Mouse (Mus musculus) forebrain, embryonic 10.5 days (tissue): ENCODE data around the gene Bhlhe23. TPM values are rescaled to one million over a fixed set of nuclear protein-coding genes. Genes with fewer than 3 reads are reported as not detected.
A peak's percentile ranks its signal among the peaks of the same experiment; 100 is the strongest.

ENCODE experiments used
- DNase-seq: peaks from one replicate; pipeline ENCODE4 v3.0.0-alpha.2; 2017; ENCODE audit warnings: low spot score; ENCODE audit errors: extremely low spot score
- H3K27ac ChIP-seq: fragments of 300-500 bp; sonication (generic); 2 replicates; pipeline ENCODE4 v1.5.1; 2016; ENCODE audit warnings: mild to moderate bottlenecking
- H3K27me3 ChIP-seq: fragments of 300-500 bp; sonication (generic); 2 replicates; pipeline ENCODE4 v1.6.1; 2016; ENCODE audit warnings: mild to moderate bottlenecking; ENCODE audit not compliant: poor library complexity, severe bottlenecking
- H3K36me3 ChIP-seq: fragments of 300-500 bp; sonication (generic); replicated peaks from 2 replicates; pipeline ENCODE4 v1.6.1; 2016; ENCODE audit warnings: mild to moderate bottlenecking, moderate library complexity
- H3K4me1 ChIP-seq: fragments of 300-500 bp; sonication (generic); 2 replicates; pipeline ENCODE4 v1.6.1; 2016
- H3K4me3 ChIP-seq: fragments of 300-500 bp; sonication (generic); 2 replicates; pipeline ENCODE4 v1.5.1; 2016; ENCODE audit warnings: mild to moderate bottlenecking, moderate library complexity
- H3K9me3 ChIP-seq: fragments of 300-500 bp; sonication (generic); 2 replicates; pipeline ENCODE4 v1.6.1; 2016; ENCODE audit warnings: mild to moderate bottlenecking, moderate library complexity
- WGBS: fragments of 180-500 bp; shearing (Covaris S2); methylation state at CpG from one replicate; pipeline ENCODE4 v1.1.7; 2016; 5-methylcytosine and 5-hydroxymethylcytosine counted together
- polyA plus RNA-seq: library from polyadenylated mRNA; unstranded; fragments of >200 nt; fragmentation: Nextera tagmentation; extraction: Ambion mirVana; gene quantifications from 2 replicates; pipeline ENCODE4 v1.2.1, GENCODE M21; 2016

Bhlhe23 gene
- 0.43 and 0.47 TPM in 2 replicates for polyA plus RNA-seq

DNA sequence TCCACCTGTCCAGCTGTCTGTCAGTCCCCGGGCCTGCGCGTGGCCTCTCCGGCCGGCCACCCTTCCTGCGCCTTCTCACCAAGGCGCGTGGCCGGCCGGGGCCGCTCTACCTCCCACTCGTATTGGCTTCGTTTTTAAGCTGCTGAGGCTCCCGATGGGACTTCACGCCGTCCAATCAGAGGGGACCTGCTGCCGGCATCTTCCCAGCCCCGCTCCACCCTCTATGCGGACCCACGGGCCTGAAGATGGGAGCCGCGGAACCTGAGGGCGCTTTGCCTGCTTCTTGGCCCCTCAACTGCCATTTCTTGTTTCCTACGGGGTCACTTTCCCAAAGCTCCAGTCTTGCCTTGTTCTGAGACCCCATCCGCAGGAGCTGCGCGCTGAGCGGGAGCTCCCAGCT lies at the start of gene Bhlhe23:
TSS of gene Bhlhe23 (minus strand) at position 108 of the 400 bp plus-strand sequence.
- 1% methylated on average over 28 of the region's 28 CpGs for WGBS
- H3K27ac ChIP-seq: no peak within 1 kb of the TSS

DNA sequence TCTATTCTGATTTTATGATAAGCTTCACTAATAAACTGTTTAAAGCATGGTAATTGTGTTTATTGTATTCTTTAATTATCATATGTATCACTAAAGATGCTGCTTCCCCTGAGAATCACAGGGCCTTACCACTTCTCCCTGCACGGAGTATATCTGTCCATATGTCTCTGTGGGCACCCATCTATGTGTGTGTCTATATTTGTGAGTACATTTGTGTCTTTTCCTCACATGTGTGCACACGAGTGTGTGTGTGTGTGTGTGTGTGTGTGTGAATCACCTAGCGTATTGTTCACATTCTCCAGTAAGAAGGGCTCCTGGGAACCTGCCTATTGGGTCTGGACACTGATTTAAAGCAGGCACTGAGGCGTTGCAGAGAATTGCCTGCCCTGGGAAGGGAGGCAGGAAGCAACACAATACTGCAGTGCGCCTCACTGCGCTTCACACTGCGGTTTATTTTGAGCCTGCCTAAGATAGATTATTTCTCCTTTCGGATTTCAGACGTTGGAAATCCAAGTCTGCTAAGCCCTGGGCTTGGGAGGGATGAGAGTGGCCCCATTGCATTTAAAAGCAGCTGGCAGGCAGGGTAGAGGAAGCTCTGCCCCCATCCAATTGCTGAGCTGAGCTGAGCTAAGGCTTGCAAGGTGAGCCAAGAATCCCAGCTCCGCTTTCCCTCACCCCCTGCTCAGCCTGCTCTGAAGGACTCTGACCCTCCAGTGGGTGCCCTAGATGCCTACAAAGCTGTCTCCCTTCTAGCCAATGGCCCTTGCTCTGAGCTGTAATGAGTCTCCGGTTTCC lies 48.6 kb upstream of the Bhlhe23 start:
- DNase-seq: no peak
- H3K27me3 ChIP-seq: no peaks in the 10 kb centered on the region
- H3K4me3 ChIP-seq: no peak overlapping the region
- peaks cover 17% of the 10 kb centered on the region for H3K4me1 ChIP-seq
- H3K36me3 ChIP-seq: no peaks in the 10 kb centered on the region
- H3K9me3 ChIP-seq: no peaks in the 10 kb centered on the region
- H3K27ac ChIP-seq: peak overlapping the region; percentile 51; the same call in 1 of the 2 replicates
- WGBS: 43% methylated on average over 11 of the region's 11 CpGs

More for the DNA sequence above, at the start of gene Bhlhe23:
- Histone ChIP-seq H3K9me3 (no peaks in the 10 kb centered on the region), H3K27me3 (peaks cover 97% of the 10 kb centered on the region), H3K4me1 (peaks cover 24% of the 10 kb centered on the region), H3K36me3 (no peaks in the 10 kb centered on the region), H3K4me3 (peak within 1 kb of the TSS; percentile 40)
- DNase-seq: peak; percentile 32

- WGBS: 84% methylated on average over 4 of the region's 4 CpGs
- Histone ChIP-seq H3K9me3 (no peaks in the 10 kb centered on the region), H3K36me3 (no peaks in the 10 kb centered on the region), H3K27ac (no peak overlapping the region), H3K4me3 (no peak overlapping the region), H3K27me3 (no peaks in the 10 kb centered on the region), H3K4me1 (peaks cover 17% of the 10 kb centered on the region)
- no peak for DNase-seq
These were observed 48.0 kb upstream of the Bhlhe23 start for GRCm38 (mm10) chr2:180824724-180825123.

DNA sequence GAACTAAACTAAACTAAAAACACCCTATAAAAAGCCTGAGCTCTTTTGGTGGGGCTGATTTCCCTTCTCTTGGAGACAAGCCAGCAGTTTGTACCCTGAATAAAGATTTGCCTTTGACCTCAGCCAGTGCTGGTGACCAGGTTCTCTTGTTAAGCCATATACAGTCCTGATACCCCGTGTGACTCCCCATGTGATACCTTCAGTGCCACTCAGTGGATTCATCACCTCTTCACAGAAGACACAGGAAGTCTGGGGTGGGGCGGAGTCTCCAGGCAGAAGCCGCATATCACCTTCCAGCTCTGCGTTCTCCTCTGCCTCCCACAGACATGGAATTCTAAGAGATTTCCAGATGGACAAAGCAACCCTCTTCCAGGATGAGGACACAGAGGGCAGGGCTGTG lies 47.4 kb upstream of the Bhlhe23 start:
- Histone ChIP-seq H3K27me3 (no peaks in the 10 kb centered on the region), H3K4me3 (no peak overlapping the region), H3K36me3 (no peaks in the 10 kb centered on the region), H3K4me1 (peaks cover 17% of the 10 kb centered on the region), H3K27ac (no peak overlapping the region), H3K9me3 (no peaks in the 10 kb centered on the region)
- 84% methylated on average over 4 of the region's 4 CpGs for WGBS
- DNase-seq: no peak

- H3K9me3 ChIP-seq: no peaks in the 10 kb centered on the region
- H3K27ac ChIP-seq: no peak overlapping the region
- H3K27me3 ChIP-seq: no peaks in the 10 kb centered on the region
- no peak for DNase-seq
- peaks cover 17% of the 10 kb centered on the region for H3K4me1 ChIP-seq
- WGBS: 48% methylated on average over 6 of the region's 6 CpGs
- H3K4me3 ChIP-seq: no peak overlapping the region
- H3K36me3 ChIP-seq: no peaks in the 10 kb centered on the region
These were observed 45.8 kb upstream of the Bhlhe23 start for GRCm38 (mm10) chr2:180822476-180822875.

- Histone ChIP-seq H3K27ac (no peak overlapping the region), H3K9me3 (no peaks in the 10 kb centered on the region), H3K27me3 (no peaks in the 10 kb centered on the region), H3K4me1 (peaks cover 11% of the 10 kb centered on the region), H3K36me3 (no peaks in the 10 kb centered on the region), H3K4me3 (no peak overlapping the region)
- 93% methylated on average over 2 of the region's 2 CpGs for WGBS
- DNase-seq: no peak
These were observed 42.8 kb upstream of the Bhlhe23 start for GRCm38 (mm10) chr2:180819504-180819903.

GRCm38 (mm10) chr2:180816440-180817065 lies 39.9 kb upstream of the Bhlhe23 start:
- H3K36me3 ChIP-seq: no peaks in the 10 kb centered on the region
- DNase-seq: no peak
- WGBS: 63% methylated on average over 6 of the region's 6 CpGs

DNA sequence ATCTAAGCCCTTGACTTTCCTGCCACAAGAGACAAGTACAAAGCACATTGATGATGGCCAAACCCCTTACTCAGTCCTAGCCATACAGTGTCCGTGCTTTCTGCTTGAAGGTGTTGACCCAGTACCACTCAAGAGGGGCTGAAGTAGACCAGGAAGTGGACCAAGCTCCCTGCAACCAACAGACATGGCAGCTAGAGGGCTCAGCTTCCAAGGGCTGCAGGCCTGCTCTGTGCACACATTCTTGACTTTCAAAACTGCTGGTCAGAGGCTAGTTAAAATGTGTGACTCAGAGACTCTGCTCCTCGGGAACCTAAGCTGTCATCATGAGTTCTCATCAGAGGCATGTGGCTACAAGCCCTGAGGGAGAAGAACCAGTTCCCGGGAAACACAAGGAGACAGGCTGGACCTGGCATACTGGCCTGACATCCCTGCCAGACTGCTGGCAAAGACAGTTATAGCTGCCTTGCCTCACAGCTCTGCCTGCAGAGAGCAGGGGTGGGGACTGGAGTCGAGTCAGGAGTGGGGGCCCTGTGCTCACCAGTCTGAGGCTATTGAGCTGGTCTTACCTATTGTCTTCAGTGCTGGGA lies 37.4 kb upstream of the Bhlhe23 start:
- H3K27ac ChIP-seq: no peak overlapping the region
- H3K9me3 ChIP-seq: no peaks in the 10 kb centered on the region
- WGBS: 72% methylated on average over 4 of the region's 4 CpGs
- H3K4me3 ChIP-seq: no peak overlapping the region
- no peak for DNase-seq
- H3K4me1 ChIP-seq: peaks cover 4% of the 10 kb centered on the region; the same call in 1 of the 2 replicates
- no peaks in the 10 kb centered on the region for H3K36me3 ChIP-seq
- H3K27me3 ChIP-seq: no peaks in the 10 kb centered on the region

More at GRCm38 (mm10) chr2:180816440-180817065, 39.9 kb upstream of the Bhlhe23 start:
- Histone ChIP-seq H3K9me3 (no peaks in the 10 kb centered on the region), H3K4me3 (no peak overlapping the region), H3K27ac (0 out of 2 replicates have a peak overlapping the region, but pooled peaks have one; percentile 35), H3K4me1 (peaks cover 4% of the 10 kb centered on the region; the same call in 1 of the 2 replicates), H3K27me3 (no peaks in the 10 kb centered on the region)

GRCm38 (mm10) chr2:180811002-180811401 lies 34.3 kb upstream of the Bhlhe23 start:
- no peaks in the 10 kb centered on the region for H3K9me3 ChIP-seq
- H3K4me1 ChIP-seq: peaks cover under 1% of the 10 kb centered on the region; the same call in 1 of the 2 replicates
- WGBS: 79% methylated on average over 2 of the region's 2 CpGs
- H3K27ac ChIP-seq: no peak overlapping the region
- H3K36me3 ChIP-seq: no peaks in the 10 kb centered on the region
- DNase-seq: no peak
- no peak overlapping the region for H3K4me3 ChIP-seq
- H3K27me3 ChIP-seq: no peaks in the 10 kb centered on the region

- no peak overlapping the region for H3K27ac ChIP-seq
- H3K4me3 ChIP-seq: no peak overlapping the region
- H3K4me1 ChIP-seq: peaks cover 10% of the 10 kb centered on the region; the same call in 1 of the 2 replicates
- no peaks in the 10 kb centered on the region for H3K9me3 ChIP-seq
- DNase-seq: no peak
- WGBS: 84% methylated on average over 10 of the region's 10 CpGs
- H3K27me3 ChIP-seq: no peaks in the 10 kb centered on the region
- H3K36me3 ChIP-seq: no peaks in the 10 kb centered on the region
These were observed 32.8 kb upstream of the Bhlhe23 start for GRCm38 (mm10) chr2:180809510-180809909.

- DNase-seq: peak; percentile 40
- Histone ChIP-seq H3K27me3 (no peaks in the 10 kb centered on the region), H3K27ac (no peak overlapping the region), H3K4me1 (peaks cover 10% of the 10 kb centered on the region; the same call in 1 of the 2 replicates), H3K9me3 (no peaks in the 10 kb centered on the region), H3K4me3 (no peak overlapping the region), H3K36me3 (no peaks in the 10 kb centered on the region)
- 40% methylated on average over 1 of the region's 1 CpGs for WGBS
These were observed 29.3 kb upstream of the Bhlhe23 start for GRCm38 (mm10) chr2:180805966-180806365.

DNA sequence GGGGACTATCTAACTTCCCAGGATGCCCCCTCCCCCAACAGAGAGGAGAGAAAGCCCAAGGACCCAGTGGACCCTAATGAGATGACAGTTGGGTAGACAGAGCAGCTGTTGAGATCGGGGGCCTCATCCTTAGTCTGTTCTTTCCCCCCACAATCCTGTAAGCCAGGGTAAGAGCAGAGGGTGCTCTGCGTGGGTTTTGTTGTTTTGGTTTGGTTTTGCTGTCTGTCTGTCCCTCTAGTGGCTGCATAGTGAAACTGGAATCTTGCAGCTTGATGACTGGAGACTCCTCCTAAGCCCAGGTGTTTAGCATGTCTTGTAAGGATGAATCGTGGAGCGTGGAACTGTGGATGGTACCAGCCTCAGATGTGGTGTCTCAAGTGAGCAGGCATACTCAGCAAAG lies 19.3 kb upstream of the Bhlhe23 start:
- Histone ChIP-seq H3K36me3 (no peaks in the 10 kb centered on the region), H3K27ac (no peak overlapping the region), H3K4me1 (peaks cover 10% of the 10 kb centered on the region; the same call in 1 of the 2 replicates), H3K4me3 (no peak overlapping the region), H3K27me3 (no peaks in the 10 kb centered on the region), H3K9me3 (no peaks in the 10 kb centered on the region)
- 65% methylated on average over 4 of the region's 4 CpGs for WGBS
- no peak for DNase-seq
